Mouse (Mus musculus) small intestine, adult 2 months (tissue): ENCODE data around the gene Zbed4. TPM values are rescaled to one million over a fixed set of nuclear protein-coding genes. Genes with fewer than 3 reads are reported as not detected.
"Not testable (repeated sequence)": the region's sequence is repeated elsewhere in the genome, so short reads cannot be mapped to it uniquely, and the experiment has no call there.

Experiments
- H3K27ac ChIP-seq: fragments of 200-500 bp; 2 replicates; pipeline ENCODE4 v1.5.1; 2012; ENCODE audit warnings: low read depth, low read length, control low read depth, inconsistent platforms; ENCODE audit not compliant: insufficient read depth
- H3K27me3 ChIP-seq: fragments of 200-500 bp; 2 replicates; pipeline ENCODE4 v1.6.1; 2012; ENCODE audit warnings: mild to moderate bottlenecking, moderate library complexity, low read length, inconsistent platforms; ENCODE audit not compliant: control insufficient read depth, insufficient read depth
- H3K36me3 ChIP-seq: fragments of 200-500 bp; 2 replicates; pipeline ENCODE4 v1.6.1; 2012; ENCODE audit warnings: mild to moderate bottlenecking, low read length, control low read depth, inconsistent platforms; ENCODE audit not compliant: control insufficient read depth, insufficient read depth
- H3K4me1 ChIP-seq: fragments of 200-500 bp; 2 replicates; pipeline ENCODE4 v1.6.1; 2012; ENCODE audit warnings: low read length, inconsistent platforms, mixed read lengths; ENCODE audit not compliant: control insufficient read depth, insufficient read depth, insufficient read length
- H3K4me3 ChIP-seq: fragments of 200-500 bp; 2 replicates; pipeline ENCODE4 v1.5.1; 2012; ENCODE audit warnings: low read depth, mild to moderate bottlenecking, control low read depth, inconsistent platforms, low read length, moderate library complexity
- CTCF ChIP-seq: fragments of 200-500 bp; IDR thresholded peaks from 2 replicates; pipeline ENCODE4 v1.5.1; 2012; ENCODE audit warnings: low read depth, mild to moderate bottlenecking, control low read depth, inconsistent platforms, low read length, moderate library complexity, mixed read lengths; ENCODE audit not compliant: insufficient replicate concordance, insufficient read length; ENCODE audit errors: extremely low read depth
- POLR2A ChIP-seq: fragments of 200-500 bp; IDR thresholded peaks from 2 replicates; pipeline ENCODE4 v1.6.1; 2012; ENCODE audit warnings: low read depth, mild to moderate bottlenecking, control low read depth, inconsistent platforms, low read length, moderate library complexity
- WGBS: fragments of 180-500 bp; shearing (Covaris S2); methylation state at CpG from one replicate; pipeline ENCODE4 v1.1.7; 2018; 5-methylcytosine and 5-hydroxymethylcytosine counted together
- polyA plus RNA-seq: library from polyadenylated mRNA; depleted of rRNA; stranded (reverse); fragments of >200 nt; gene quantifications from 2 replicates; pipeline ENCODE4 v1.2.3, GENCODE M21; 2012

Gene Zbed4
- polyA plus RNA-seq, 1 experiment = 3.9 TPM

- Histone ChIP-seq H3K4me3 (peak overlapping the region; percentile 94), H3K4me1 (peaks cover 7% of the 10 kb centered on the region; the same call in 1 of the 2 replicates), H3K36me3 (no peaks in the 10 kb centered on the region), H3K27ac (peak overlapping the region; percentile 72), H3K27me3 (no peaks in the 10 kb centered on the region)
- under 1% methylated on average over 8 of the region's 8 CpGs for WGBS
- TF ChIP-seq POLR2A = no peak
- TF ChIP-seq CTCF = no peak
These were observed 908 bp downstream of the Zbed4 start for GRCm38 (mm10) chr15:88752403-88752733.

GRCm38 (mm10) chr15:88754896-88755295, 3.4 kb downstream of the Zbed4 start:
- 68% methylated on average over 2 of the region's 2 CpGs for WGBS

GRCm38 (mm10) chr15:88755761-88756160, 4.3 kb downstream of the Zbed4 start:
- TF ChIP-seq POLR2A (no peak), CTCF (no peak)
- Histone ChIP-seq H3K27ac (no peak overlapping the region), H3K27me3 (no peaks in the 10 kb centered on the region), H3K36me3 (peaks cover 6% of the 10 kb centered on the region; the same call in 1 of the 2 replicates), H3K4me3 (no peak overlapping the region), H3K4me1 (peaks cover 3% of the 10 kb centered on the region; the same call in 1 of the 2 replicates)
- WGBS = 95% methylated on average over 18 of the region's 18 CpGs

More at GRCm38 (mm10) chr15:88754896-88755295, 3.4 kb downstream of the Zbed4 start:
- no peaks in the 10 kb centered on the region for H3K27me3 ChIP-seq
- TF ChIP-seq POLR2A = no peak
- TF ChIP-seq CTCF = no peak
- H3K36me3 ChIP-seq = peaks cover 6% of the 10 kb centered on the region; the same call in 1 of the 2 replicates
- no peak overlapping the region for H3K4me3 ChIP-seq
- peaks cover 7% of the 10 kb centered on the region; the same call in 1 of the 2 replicates for H3K4me1 ChIP-seq
- H3K27ac ChIP-seq = no peak overlapping the region

GRCm38 (mm10) chr15:88758061-88758460, 6.6 kb downstream of the Zbed4 start:
- H3K36me3 ChIP-seq = peaks cover 13% of the 10 kb centered on the region
- no peak overlapping the region for H3K4me3 ChIP-seq
- 70% methylated on average over 3 of the region's 3 CpGs for WGBS
- no peaks in the 10 kb centered on the region for H3K27me3 ChIP-seq
- no peak overlapping the region for H3K27ac ChIP-seq
- no peaks in the 10 kb centered on the region for H3K4me1 ChIP-seq
- TF ChIP-seq CTCF = no peak
- TF ChIP-seq POLR2A = no peak

GRCm38 (mm10) chr15:88761551-88761950, 10.1 kb downstream of the Zbed4 start:
- Histone ChIP-seq H3K27ac (no peak overlapping the region), H3K27me3 (no peaks in the 10 kb centered on the region), H3K36me3 (peaks cover 15% of the 10 kb centered on the region), H3K4me1 (no peaks in the 10 kb centered on the region), H3K4me3 (no peak overlapping the region)
- no peak for TF ChIP-seq POLR2A
- TF ChIP-seq CTCF = no peak
- 95% methylated on average over 4 of the region's 4 CpGs for WGBS

GRCm38 (mm10) chr15:88766139-88766538, 14.7 kb downstream of the Zbed4 start:
- H3K27me3 ChIP-seq, H3K27ac ChIP-seq, H3K4me3 ChIP-seq, H3K4me1 ChIP-seq: not testable (repeated sequence)
- peak; percentile 4; the same call in 1 of the 2 replicates for TF ChIP-seq CTCF
- peaks cover 14% of the 10 kb centered on the region for H3K36me3 ChIP-seq
- WGBS = 96% methylated on average over 2 of the region's 2 CpGs

GRCm38 (mm10) chr15:88768537-88768936, 17.1 kb downstream of the Zbed4 start:
- Histone ChIP-seq H3K4me1 (no peaks in the 10 kb centered on the region), H3K27ac (no peak overlapping the region), H3K36me3 (peaks cover 13% of the 10 kb centered on the region; the same call in 1 of the 2 replicates), H3K4me3 (no peak overlapping the region), H3K27me3 (no peaks in the 10 kb centered on the region)
- TF ChIP-seq POLR2A = no peak
- TF ChIP-seq CTCF = no peak
- 34% methylated on average over 1 of the region's 1 CpGs for WGBS

GRCm38 (mm10) chr15:88774630-88775029, 23.2 kb downstream of the Zbed4 start:
- peak; percentile 22; the same call in 1 of the 2 replicates for TF ChIP-seq CTCF
- not testable (repeated sequence) for H3K4me1 ChIP-seq

More at GRCm38 (mm10) chr15:88774630-88775029, 23.2 kb downstream of the Zbed4 start:
- H3K4me3 ChIP-seq, H3K27me3 ChIP-seq, H3K27ac ChIP-seq: not testable (repeated sequence)
- peaks cover 24% of the 10 kb centered on the region for H3K36me3 ChIP-seq
- WGBS = 88% methylated on average over 5 of the region's 5 CpGs
